Mouse (Mus musculus) limb, embryonic 12.5 days (tissue): Measurements from ENCODE around the gene L3mbtl4. TPM values are rescaled to one million over a fixed set of nuclear protein-coding genes. Genes with fewer than 3 reads are reported as not detected.

ENCODE experiments used
- ATAC-seq: fragments of 200-750 bp; cut with Nextera tagmentation; 2 replicates; pipeline ENCODE4 v1.8.0; 2017; ENCODE audit warnings: low read depth, moderate TSS enrichment; ENCODE audit not compliant: insufficient number of reproducible peaks, insufficient read depth, low FRiP score, low TSS enrichment
- H3K27ac ChIP-seq: fragments of 300-500 bp; sonication (generic); 2 replicates; pipeline ENCODE4 v1.5.1; 2016; ENCODE audit warnings: mild to moderate bottlenecking, moderate library complexity
- H3K27me3 ChIP-seq: fragments of 300-500 bp; sonication (generic); 2 replicates; pipeline ENCODE4 v1.6.1; 2016; ENCODE audit warnings: mild to moderate bottlenecking, moderate library complexity
- H3K36me3 ChIP-seq: fragments of 300-500 bp; sonication (generic); 2 replicates; pipeline ENCODE4 v1.6.1; 2016; ENCODE audit warnings: mild to moderate bottlenecking, moderate library complexity
- H3K4me1 ChIP-seq: fragments of 300-500 bp; sonication (generic); replicated peaks from 2 replicates; pipeline ENCODE4 v1.6.1; 2016
- H3K4me2 ChIP-seq: fragments of 300-500 bp; sonication (generic); 2 replicates; pipeline ENCODE4 v1.6.1; 2016; ENCODE audit warnings: mild to moderate bottlenecking, moderate library complexity
- H3K4me3 ChIP-seq: fragments of 300-500 bp; sonication (generic); replicated peaks from 2 replicates; pipeline ENCODE4 v1.5.1; 2016; ENCODE audit warnings: mild to moderate bottlenecking
- H3K9ac ChIP-seq: fragments of 300-500 bp; sonication (generic); replicated peaks from 2 replicates; pipeline ENCODE4 v1.6.1; 2016; ENCODE audit warnings: mild to moderate bottlenecking, moderate library complexity
- H3K9me3 ChIP-seq: fragments of 300-500 bp; sonication (generic); 2 replicates; pipeline ENCODE4 v1.6.1; 2016; ENCODE audit warnings: mild to moderate bottlenecking, moderate library complexity
- WGBS: fragments of 180-500 bp; shearing (Covaris S2); methylation state at CpG from one replicate; pipeline ENCODE4 v1.1.7; 2016; 5-methylcytosine and 5-hydroxymethylcytosine counted together
- polyA plus RNA-seq: library from polyadenylated mRNA; unstranded; fragments of >200 nt; fragmentation: Nextera tagmentation; extraction: Ambion mirVana; gene quantifications from 2 replicates; pipeline ENCODE4 v1.2.1, GENCODE M21; 2016

The L3mbtl4 gene
- polyA plus RNA-seq, 1 experiment from 2014 or later: 0.13 TPM

- Histone ChIP-seq H3K9ac (no peak overlapping the region), H3K4me3 (no peak overlapping the region), H3K9me3 (no peaks in the 10 kb centered on the region), H3K4me1 (peaks cover 20% of the 10 kb centered on the region), H3K27me3 (no peaks in the 10 kb centered on the region), H3K36me3 (no peaks in the 10 kb centered on the region), H3K4me2 (no peak overlapping the region), H3K27ac (no peak overlapping the region)
- no peak for ATAC-seq
- 58% methylated on average over 8 of the region's 8 CpGs for WGBS
Observed at GRCm38 (mm10) chr17:68288699-68289098, 15.1 kb downstream of the L3mbtl4 start.

- ATAC-seq: peak; percentile 63
- H3K4me1 ChIP-seq: peaks cover 16% of the 10 kb centered on the region
- 27% methylated on average over 9 of the region's 9 CpGs for WGBS
- H3K27ac ChIP-seq: peak overlapping the region; percentile 17; the same call in 1 of the 2 replicates
- no peak overlapping the region for H3K4me3 ChIP-seq
- peaks cover 10% of the 10 kb centered on the region; the same call in 1 of the 2 replicates for H3K9me3 ChIP-seq
- no peak overlapping the region for H3K4me2 ChIP-seq
- no peaks in the 10 kb centered on the region for H3K36me3 ChIP-seq
- no peaks in the 10 kb centered on the region for H3K27me3 ChIP-seq
- no peak overlapping the region for H3K9ac ChIP-seq
Observed at GRCm38 (mm10) chr17:68291713-68292364, 18.2 kb downstream of the L3mbtl4 start.

GRCm38 (mm10) chr17:68308381-68308780 is 34.8 kb downstream of the L3mbtl4 start:
- WGBS: 84% methylated on average over 6 of the region's 6 CpGs
- Histone ChIP-seq H3K9ac (no peak overlapping the region), H3K36me3 (no peaks in the 10 kb centered on the region), H3K9me3 (no peaks in the 10 kb centered on the region), H3K4me3 (no peak overlapping the region), H3K4me2 (no peak overlapping the region), H3K27ac (no peak overlapping the region), H3K27me3 (no peaks in the 10 kb centered on the region), H3K4me1 (no peaks in the 10 kb centered on the region)
- no peak for ATAC-seq

- H3K27me3 ChIP-seq: no peaks in the 10 kb centered on the region
- H3K4me2 ChIP-seq: no peak overlapping the region
- no peak for ATAC-seq
- H3K9ac ChIP-seq: no peak overlapping the region
- H3K4me1 ChIP-seq: no peaks in the 10 kb centered on the region
- no peaks in the 10 kb centered on the region for H3K36me3 ChIP-seq
- 88% methylated on average over 5 of the region's 5 CpGs for WGBS
- H3K9me3 ChIP-seq: no peaks in the 10 kb centered on the region
- no peak overlapping the region for H3K4me3 ChIP-seq
- H3K27ac ChIP-seq: no peak overlapping the region
Observed at GRCm38 (mm10) chr17:68312286-68312927, 38.8 kb downstream of the L3mbtl4 start.

- Histone ChIP-seq H3K4me3 (no peak overlapping the region), H3K4me1 (no peaks in the 10 kb centered on the region), H3K27me3 (no peaks in the 10 kb centered on the region), H3K27ac (no peak overlapping the region), H3K4me2 (no peak overlapping the region), H3K9me3 (no peaks in the 10 kb centered on the region), H3K36me3 (no peaks in the 10 kb centered on the region), H3K9ac (no peak overlapping the region)
- 84% methylated on average over 8 of the region's 8 CpGs for WGBS
- no peak for ATAC-seq
Observed at GRCm38 (mm10) chr17:68320940-68321339, 47.3 kb downstream of the L3mbtl4 start.

GRCm38 (mm10) chr17:68322607-68323006 is 49.0 kb downstream of the L3mbtl4 start:
- WGBS: 73% methylated on average over 3 of the region's 3 CpGs
- Histone ChIP-seq H3K9me3 (no peaks in the 10 kb centered on the region), H3K27me3 (no peaks in the 10 kb centered on the region), H3K9ac (no peak overlapping the region), H3K4me3 (no peak overlapping the region), H3K36me3 (no peaks in the 10 kb centered on the region), H3K27ac (no peak overlapping the region), H3K4me1 (no peaks in the 10 kb centered on the region), H3K4me2 (no peak overlapping the region)
- no peak for ATAC-seq

GRCm38 (mm10) chr17:68332225-68332624 is 58.6 kb downstream of the L3mbtl4 start:
- 0 out of 2 replicates have a peak, but pooled peaks cover 3% of the 10 kb centered on the region for H3K9me3 ChIP-seq
- no peak for ATAC-seq
- H3K4me3 ChIP-seq: no peak overlapping the region
- no peak overlapping the region for H3K27ac ChIP-seq
- 81% methylated on average over 5 of the region's 5 CpGs for WGBS
- H3K9ac ChIP-seq: no peak overlapping the region
- H3K4me2 ChIP-seq: no peak overlapping the region
- no peaks in the 10 kb centered on the region for H3K4me1 ChIP-seq
- no peaks in the 10 kb centered on the region for H3K27me3 ChIP-seq
- H3K36me3 ChIP-seq: no peaks in the 10 kb centered on the region

GRCm38 (mm10) chr17:68333382-68333781 is 59.8 kb downstream of the L3mbtl4 start:
- no peak overlapping the region for H3K4me2 ChIP-seq
- ATAC-seq: no peak
- H3K4me1 ChIP-seq: no peaks in the 10 kb centered on the region
- no peak overlapping the region for H3K4me3 ChIP-seq
- H3K27me3 ChIP-seq: no peaks in the 10 kb centered on the region
- 68% methylated on average over 3 of the region's 3 CpGs for WGBS
- H3K27ac ChIP-seq: no peak overlapping the region
- H3K9me3 ChIP-seq: 0 out of 2 replicates have a peak, but pooled peaks cover 3% of the 10 kb centered on the region
- H3K9ac ChIP-seq: no peak overlapping the region
- H3K36me3 ChIP-seq: no peaks in the 10 kb centered on the region

GRCm38 (mm10) chr17:68338917-68339553 is 65.4 kb downstream of the L3mbtl4 start:
- Histone ChIP-seq H3K4me2 (no peak overlapping the region), H3K27me3 (no peaks in the 10 kb centered on the region), H3K4me1 (no peaks in the 10 kb centered on the region), H3K27ac (no peak overlapping the region), H3K36me3 (no peaks in the 10 kb centered on the region), H3K9me3 (no peaks in the 10 kb centered on the region), H3K4me3 (no peak overlapping the region), H3K9ac (no peak overlapping the region)
- WGBS: 58% methylated on average over 3 of the region's 3 CpGs
- no peak for ATAC-seq

GRCm38 (mm10) chr17:68357687-68358086 is 84.1 kb downstream of the L3mbtl4 start:
- no peaks in the 10 kb centered on the region for H3K4me1 ChIP-seq
- no peak for ATAC-seq
- H3K9ac ChIP-seq: no peak overlapping the region
- H3K27me3 ChIP-seq: no peaks in the 10 kb centered on the region
- H3K27ac ChIP-seq: no peak overlapping the region
- no peaks in the 10 kb centered on the region for H3K9me3 ChIP-seq
- 60% methylated on average over 1 of the region's 1 CpGs for WGBS
- H3K4me2 ChIP-seq: no peak overlapping the region
- H3K4me3 ChIP-seq: no peak overlapping the region
- no peaks in the 10 kb centered on the region for H3K36me3 ChIP-seq

GRCm38 (mm10) chr17:68371101-68371500 is 97.5 kb downstream of the L3mbtl4 start:
- Histone ChIP-seq H3K9ac (no peak overlapping the region), H3K27ac (no peak overlapping the region), H3K4me1 (no peaks in the 10 kb centered on the region), H3K4me3 (no peak overlapping the region), H3K4me2 (no peak overlapping the region), H3K9me3 (no peaks in the 10 kb centered on the region), H3K27me3 (no peaks in the 10 kb centered on the region), H3K36me3 (no peaks in the 10 kb centered on the region)
- 92% methylated on average over 1 of the region's 1 CpGs for WGBS
- ATAC-seq: no peak
